Mouse (Mus musculus): ENCODE results near the gene Gm20458.

GRCm38 (mm10) chr2:164520782-164521181 lies 60.0 kb downstream of the Gm20458 start:
- peak; percentile 88 for TF ChIP-seq CTCF (IDR thresholded peaks at IDR 0.05; ENCODE audit: low read depth)
- TF ChIP-seq EP300 (IDR thresholded peaks at IDR 0.05; ENCODE audit: low read depth): no peak

Data from liver, postnatal 0 days (tissue).